Mouse (Mus musculus): Measurements from ENCODE around the gene Ldhb.
A peak's percentile ranks its signal among the peaks of the same experiment; 100 is the strongest.
"Not testable (repeated sequence)": the region's sequence is repeated elsewhere in the genome, so short reads cannot be mapped to it uniquely, and the experiment has no call there.

Ldhb gene

DNA sequence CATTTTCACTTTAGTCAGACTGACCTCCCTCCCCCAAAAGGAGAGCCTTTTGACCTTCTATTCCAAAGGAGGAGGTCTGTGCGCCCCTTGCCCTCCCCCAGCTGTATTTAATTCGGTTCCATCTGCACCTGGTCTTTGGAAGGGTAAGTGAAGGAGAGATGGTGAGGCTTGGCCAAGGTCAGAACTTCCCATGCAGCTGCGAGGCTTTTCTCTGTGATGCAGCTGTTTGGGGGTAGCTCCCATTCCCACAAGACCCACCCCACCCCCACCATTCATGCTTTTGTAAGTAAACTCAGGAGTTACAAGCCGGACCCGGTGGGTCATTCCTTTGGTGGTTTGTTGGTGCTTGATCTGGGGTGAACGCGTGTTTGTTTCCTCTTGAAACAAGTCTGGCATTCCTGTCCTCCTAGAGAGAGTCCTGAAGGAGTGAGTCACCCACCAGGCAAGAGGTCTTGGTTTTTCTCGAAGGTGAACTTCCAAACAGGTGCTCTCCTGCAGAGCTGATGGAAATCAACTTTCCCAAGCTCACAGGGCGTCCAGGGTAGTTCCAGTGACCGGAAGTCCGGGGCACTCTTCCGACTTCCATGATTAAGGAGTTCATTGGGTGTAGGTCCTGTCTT, 3.9 kb upstream of the Ldhb start:
- DNase-seq = no peak

DNA sequence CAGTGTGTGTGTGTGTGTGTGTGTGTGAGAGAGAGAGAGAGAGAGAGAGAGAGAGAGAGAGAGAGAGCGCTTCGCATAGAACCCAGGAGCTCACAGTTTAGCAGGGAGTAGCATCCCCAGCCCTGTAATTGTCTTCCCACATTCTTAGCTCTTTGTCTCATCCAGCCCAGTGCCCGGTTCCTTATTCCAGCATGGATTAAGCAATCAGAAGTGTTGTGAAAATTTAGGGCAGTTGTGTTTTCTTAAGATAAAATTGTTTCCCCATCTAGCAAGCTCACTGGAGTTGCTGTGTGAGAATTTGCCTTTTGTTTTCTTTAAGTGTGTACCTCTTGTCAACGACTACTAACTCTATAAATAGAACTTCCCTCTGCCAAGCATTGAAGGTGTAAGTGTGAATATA, 906 bp upstream of the Ldhb start:
- DNase-seq = no peak

DNA sequence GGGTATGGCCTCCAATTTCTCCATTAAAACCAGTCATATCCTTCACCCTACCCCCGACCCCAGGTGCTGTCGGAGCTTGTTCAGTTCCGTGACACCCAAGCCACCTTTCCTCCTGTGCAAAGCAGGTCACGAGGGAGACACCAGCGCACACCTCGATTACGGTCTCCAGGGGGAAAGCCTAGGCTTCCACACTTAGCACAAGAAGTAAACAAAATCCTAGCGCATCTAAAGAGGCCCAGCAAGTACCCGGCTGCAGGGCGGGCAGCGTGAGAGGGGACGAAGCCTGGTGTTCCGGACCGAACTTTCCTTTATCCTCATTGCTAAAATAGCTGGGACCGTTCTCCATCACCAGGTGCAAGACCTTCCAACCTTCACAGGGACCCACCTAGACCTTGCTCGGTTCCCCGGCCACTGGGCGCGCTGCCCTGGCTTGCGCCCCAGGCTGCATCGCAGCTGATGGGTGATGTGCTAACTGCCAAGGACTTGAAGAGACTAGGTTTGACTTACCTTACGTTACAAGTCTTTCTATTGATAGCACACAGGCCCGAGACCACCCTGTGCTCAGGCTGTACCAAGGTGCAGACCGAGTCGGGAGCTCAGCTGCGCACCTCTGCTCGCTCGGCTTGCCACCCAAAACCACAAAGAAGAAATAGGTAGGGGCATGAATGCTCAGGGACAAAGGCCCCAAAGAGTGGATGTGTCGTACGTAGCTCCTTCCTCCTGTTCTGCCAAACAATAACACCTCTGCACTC, 548 bp downstream of the Ldhb start:
- peak; percentile 63 to 66 for DNase-seq

DNA sequence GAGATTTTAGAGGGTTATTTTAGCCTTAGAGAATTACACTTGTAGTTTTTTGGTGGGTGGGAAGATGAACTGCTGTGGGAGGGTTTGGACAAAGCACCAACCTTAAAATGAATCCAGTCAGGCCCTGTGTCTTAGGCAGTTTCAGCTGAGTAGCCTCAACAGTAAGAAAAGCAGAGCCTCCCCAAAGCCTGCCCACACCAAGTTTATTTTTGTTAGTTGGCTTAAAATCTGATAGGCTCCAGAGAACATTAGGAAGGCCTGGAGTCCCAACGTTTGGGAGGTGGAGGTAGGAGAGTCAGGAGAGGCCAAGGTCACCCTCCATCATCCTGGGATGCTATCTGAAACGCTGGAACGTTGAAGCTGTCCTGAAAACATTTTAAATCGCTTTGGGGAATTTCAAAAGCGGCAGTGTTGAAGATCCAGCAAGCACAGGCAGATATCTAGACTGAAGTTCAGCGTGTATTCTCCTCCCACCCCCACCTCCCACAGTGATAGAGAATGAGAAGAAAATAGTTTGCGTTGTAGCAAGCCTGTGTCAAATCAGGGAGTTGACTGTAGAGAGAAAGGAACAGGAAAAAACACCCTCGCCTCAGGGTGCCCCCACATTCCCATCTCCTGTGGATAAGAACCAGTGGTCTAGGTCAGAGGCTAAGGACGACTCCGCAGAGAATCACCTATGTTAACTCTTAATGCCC, 1.3 kb downstream of the Ldhb start:
- DNase-seq = no peak

DNA sequence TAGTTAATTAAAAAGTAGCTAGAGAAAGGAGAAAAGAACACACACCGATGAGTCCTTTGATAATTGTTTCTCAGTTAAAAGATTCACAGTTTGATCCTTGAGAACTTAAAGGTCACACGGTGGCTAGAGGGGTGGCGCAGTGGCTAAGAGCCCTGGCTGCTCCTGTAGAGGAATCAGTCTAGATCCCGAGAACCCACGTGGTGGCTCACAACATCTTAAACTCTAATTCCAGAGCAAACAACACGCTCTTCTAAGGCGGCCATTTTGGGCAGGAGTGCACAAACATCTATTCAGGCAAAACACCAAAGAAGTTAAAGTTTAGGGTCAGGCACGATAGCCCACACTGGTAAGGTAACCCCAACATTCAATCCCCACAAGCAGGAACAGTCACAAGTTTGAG, 4.2 kb downstream of the Ldhb start:
- DNase-seq = no peak

DNA sequence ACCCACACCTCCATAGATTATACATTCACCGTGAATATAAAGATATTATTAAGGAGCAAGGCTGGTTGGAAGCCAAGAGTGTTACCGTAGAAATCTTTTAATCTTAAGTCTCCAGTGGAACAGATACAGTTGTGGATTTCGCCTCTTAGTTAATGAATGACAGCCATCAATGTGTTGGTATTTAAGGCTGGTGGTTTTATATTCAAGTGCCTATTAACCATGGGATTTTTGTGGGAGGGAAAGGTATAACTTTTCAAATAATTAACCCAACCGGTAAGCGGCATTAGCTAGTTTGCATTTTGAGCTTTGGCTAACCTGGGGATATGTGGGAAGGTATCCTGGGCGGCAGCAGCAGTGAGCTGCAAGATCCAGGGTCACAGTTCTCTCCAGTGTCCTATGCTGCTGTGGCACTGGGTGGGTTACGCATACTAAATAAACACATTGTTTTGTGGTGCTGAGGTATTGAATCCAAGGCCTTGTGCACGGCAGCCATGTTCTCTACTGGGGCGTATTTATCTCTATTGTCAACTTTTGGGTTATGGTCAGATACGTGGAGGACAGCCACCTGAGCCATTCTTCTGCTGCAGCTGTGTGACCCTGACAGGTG, 5.1 kb downstream of the Ldhb start:
- DNase-seq = no peak

DNA sequence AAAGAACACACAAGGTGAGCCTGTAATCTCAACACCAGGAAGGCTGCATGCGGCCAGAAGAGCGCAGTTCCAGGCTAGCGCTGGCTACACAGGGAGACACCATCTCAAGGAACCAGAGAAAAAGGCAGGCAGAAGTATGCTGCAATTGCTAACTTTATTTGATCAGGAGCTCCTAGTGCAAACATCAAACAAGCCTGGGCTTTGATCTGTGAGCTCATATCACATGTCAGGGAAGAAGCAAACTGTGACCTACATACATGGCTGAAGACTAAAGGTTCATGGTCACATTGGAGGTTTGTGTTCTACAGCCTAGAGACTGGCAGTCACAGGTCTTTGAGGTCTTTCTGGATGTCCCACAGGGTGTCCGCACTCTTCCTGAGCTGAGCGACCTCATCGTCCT, 17.6 kb downstream of the Ldhb start:
- not testable (repeated sequence) for DNase-seq

DNA sequence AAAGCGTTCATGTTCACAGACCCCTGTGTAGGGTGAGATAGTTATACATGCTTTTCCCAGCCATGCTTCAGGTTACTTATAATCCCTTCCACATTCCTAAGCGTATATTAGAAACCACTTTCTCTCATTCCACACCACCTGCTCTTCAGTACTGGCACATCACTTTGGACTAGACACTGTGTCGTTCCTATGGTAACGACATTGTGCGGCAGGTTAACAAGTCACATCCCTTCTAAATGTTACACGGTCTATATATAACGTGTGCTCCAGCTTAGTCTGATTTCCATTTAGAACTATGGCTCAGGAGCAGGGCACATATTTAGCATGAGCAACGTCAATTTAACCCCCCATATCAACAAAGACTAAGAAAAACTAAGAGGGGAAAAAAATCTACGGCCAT, 20.1 kb downstream of the Ldhb start:
- DNase-seq = no peak

DNA sequence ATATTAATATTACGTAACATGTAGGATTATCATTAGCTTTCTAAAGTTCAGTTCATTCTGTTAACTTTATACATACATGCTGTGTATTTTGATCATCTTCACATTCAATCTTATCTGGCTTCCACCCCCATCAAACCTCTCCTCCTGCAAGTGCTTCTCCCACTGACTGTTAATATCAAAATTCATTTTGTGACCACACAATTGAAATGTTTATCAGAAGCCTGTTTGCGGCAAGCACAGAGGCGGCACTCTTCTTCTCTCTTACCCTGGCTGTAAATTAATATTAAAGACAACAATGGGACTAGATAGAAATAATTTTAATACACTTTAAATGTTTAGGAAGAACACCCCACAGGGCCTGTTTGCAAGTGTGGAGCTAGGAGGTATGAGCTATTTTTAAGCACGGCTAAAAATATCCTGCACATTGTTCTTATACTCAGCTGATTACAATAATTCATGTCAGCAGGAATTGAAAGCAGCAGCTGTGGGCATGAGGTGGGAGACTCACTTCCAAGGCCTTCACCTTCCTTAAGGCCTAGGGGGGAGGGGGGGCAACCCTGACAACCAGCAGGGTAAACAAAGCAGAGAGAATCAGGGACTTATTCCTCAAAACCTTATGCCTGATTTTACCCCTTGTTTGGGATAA, 22.2 kb downstream of the Ldhb start:
- DNase-seq = no peak

DNA sequence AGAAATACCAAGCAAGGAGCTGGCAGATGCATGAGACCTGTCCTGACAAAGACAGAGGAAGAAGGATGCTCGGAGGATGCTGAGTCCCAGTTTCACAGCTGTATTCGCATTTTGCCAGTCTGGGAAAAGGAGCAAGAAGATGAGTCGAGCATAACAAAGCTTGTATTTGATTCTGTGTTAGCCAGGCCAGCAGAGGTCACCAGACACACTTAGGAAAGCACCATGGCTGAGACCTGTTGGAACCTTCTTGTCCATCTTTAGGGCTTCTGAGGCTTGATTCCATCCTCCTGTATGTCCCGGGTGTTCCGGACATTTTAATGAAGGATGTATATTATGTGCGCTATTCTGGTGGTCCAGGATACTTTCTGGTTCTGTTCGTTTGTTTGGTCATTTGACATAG, 30.5 kb downstream of the Ldhb start:
- DNase-seq = peak in 1 of 2 experiments; percentile 29

DNA sequence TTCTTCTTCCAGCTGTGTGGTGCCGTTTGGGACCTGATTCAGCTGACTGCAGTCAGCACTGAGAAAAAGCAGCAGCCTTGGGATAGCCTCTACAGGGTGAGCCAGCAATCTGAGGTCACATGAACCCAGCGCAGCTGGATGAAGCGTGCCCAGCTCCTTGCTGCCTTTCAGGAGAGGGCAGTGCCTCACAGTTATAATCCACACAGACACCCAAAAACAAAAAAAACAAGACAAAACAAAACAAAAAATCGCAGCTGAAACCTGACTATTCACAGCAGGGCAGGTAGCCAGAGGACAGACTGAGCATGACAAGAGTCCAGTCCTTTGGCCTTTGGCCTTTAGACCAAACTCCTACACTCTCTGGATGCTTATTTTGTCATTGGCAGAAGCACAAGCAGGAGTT, 35.0 kb downstream of the Ldhb start, which contains the start of gene Gys2:
TSS of gene Gys2 (minus strand) at position 309 of the 403 bp plus-strand sequence.
- DNase-seq = no peak

DNA sequence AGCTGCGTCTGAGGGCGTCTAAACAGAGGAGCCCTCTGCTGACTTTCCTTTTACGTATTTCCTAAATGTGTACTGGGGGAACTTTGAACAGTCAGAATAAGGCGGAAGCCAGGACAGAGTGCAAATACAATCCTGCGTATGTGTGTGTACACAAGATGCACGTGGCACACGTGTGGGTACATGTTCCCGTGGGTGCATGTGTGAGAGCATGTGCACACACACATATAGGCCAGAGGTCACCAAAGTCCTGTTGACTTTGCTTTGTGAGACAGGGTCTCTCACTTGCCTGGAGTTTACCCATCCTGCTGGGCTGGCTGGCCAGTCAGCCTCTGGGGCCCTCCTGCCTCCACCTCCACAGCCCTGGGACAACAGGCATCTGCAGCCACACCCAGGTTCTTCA, 36.6 kb downstream of the Ldhb start:
- DNase-seq = no peak

DNA sequence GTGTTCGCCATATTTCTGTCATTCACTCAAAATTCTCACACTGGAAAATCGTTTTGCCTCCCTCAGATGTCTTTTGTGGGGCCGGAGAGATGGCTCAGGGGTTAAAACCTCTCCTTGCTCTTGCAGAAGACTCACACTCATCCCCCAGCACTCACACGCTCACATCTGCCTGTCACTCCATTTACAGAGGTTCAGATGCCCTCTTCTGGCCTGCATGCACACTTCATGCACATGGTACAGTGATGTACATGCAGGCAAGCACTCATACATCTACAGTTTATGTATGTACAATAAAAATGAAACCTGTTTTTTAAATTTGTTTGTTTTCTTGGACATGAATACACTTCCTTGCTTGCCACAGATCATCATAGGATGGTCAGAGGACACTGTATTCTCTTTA, 38.2 kb downstream of the Ldhb start:
- DNase-seq = peak; percentile 5 to 31

DNA sequence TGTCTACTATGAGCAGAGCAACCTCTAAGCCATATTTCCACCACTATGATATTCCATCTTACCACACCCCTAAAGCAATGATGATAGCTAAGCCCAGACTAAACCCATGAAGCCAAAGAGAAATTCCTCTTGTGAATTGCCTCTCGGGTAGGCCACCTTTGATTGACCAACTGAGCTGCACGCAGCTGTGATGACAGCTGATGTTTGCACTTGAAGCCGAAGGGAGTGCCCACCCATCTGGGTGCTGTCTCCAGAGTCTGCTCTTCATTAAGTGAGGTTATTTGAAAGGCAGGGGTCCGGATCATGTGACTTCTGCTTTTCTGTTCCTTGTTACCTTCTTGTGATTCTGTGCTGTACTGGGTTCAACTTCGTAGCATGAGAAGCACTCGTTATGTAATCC, 45.6 kb downstream of the Ldhb start:
- DNase-seq = no peak

DNA sequence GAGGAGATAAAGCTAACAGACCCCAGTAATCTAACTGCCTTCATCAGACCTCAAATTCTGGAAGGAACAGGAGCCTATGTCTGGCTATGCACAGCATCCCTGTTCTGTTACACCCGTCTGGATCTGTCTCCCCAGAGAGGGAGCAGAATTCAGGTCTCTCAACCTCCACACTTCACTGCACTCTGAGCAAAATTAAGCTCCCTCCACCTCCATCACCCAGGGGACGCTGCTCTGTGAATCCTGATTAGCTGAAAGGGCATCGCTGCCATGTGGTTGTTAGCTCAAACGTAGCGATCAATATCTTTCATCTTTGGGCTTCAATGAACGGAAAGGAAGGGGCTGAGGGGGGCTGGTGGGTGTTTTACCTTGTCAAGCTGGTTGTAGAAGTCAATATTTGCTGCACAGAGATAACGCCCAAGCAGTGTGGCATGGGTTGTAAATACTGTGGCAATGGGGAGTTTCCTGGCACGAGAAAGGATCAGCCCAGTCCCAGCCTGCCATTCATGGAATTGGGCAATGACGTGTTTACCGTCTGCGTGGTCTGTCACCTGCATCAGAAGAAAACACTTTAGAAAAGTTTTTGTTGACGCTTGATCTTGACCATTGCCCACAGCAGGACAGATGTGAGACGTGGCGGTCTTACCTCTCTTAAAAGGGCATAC, 48.6 kb downstream of the Ldhb start:
- no peak for DNase-seq

DNA sequence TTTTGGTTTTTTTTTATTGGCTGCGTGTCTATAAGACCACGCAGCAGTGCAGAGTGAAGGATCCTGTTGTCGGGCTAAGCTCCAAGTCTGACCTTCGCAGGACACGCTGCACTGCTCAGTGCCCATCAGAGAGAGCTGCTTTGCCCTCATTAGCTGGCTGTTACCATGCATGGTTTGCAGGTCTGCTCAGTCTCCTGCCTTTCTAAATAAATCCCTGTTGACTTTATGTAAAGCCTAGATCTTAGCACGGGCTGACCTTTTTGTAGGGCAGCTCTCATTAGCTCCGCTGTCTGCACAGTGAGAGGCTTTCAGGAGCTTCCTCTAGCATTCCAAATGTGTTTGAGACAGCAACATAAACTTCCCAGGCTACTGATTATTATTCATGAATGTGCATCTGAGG, 49.7 kb downstream of the Ldhb start:
- DNase-seq = no peak

DNA sequence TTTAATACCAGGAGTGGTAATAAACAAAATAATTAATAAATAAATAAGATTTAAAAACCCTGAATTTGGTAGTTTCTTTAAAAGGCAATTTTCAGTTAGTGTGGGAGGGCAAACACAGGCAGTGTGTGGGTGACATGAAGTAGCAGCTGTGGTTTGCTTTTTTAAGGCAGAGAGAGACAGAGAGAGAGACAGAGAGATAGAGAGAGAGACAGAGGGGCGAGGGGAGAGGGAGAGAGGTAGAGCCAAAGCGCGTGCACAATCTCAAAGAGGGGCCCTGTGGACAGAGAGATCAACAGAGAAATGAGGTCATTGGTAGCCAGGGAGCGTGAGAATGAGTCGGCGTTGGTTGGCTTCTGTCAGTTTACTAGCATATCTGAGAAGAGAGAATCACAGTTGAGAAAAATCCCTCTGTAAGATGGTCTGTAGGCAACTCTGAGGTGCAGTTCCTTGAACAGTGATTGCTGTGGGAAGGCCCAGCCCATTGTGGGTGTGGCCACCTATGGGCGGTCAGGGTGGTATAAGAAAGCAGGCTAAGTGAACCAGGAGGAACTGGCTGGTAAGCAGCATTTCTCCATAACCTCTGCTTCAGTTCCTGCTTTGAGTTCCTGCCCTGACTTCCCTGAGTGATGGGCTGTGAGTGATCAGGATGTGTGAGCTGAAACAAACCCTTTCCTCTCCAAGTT, 52.3 kb downstream of the Ldhb start:
- DNase-seq = no peak

DNA sequence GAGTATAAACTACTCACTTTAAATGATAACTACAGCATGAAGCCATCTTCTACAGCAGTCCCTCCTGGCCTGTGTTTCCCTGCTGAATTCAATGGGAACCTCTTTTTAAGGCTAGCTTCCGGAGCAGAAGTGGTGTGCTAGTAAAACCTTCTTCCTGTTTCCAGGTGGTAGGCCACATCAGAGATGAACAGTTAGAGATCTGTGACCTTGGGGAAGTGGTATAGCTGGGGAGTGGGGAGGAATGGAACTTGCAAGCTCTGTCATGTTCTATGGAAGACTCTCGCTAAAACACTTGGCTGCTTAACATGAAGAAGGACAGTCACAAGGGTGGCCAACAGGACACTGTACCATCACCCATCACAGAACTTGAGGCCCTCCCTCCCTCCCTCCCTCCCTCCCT, 54.4 kb downstream of the Ldhb start:
- DNase-seq = no peak

DNA sequence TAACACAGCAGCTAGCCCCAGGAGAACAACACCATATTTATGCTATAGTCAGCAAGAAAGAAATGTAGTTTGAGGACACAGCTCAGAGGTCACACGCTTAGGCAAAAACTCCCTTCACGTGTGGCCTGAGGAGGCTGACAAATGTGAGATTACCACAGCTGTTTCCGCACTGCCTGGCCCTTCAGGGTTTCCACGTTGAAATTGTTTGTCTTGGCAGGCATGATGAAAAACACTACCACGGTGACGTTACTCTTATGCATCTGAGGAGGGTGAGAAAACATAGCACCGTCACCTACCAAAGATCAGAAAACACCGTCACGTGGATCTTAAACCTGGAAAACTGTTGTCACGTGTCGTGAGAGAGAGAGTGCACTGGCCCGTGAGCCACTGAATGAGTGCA, 56.4 kb downstream of the Ldhb start:
- DNase-seq = no peak

Data from cerebellum, postnatal 10 days (tissue).